Mouse (Mus musculus): ENCODE results near the gene Laptm5.

DNA sequence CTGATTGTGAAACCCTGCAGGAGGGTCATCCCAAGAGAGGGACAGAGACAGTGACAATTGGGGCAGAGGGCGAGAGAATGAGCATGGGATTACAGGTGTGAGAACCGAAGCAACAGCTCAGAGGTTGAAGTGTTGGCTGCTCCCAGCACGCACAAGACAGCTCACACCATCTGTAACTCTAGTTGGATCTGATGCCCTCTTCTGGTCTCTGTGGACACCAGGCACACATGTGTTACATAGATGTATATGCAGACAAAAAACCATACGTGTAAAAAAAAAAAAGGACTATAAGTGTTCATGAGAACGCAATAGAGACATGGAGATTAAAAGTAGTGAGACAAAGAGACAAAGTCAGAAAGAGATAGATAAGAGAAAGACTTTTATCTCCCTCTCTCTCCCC is 44.1 kb upstream of the Laptm5 start:
- TF ChIP-seq CTCF (IDR thresholded peaks at IDR 0.05; ENCODE audit: low read depth): no peak
- TF ChIP-seq EP300 (IDR thresholded peaks at IDR 0.05; ENCODE audit: low read depth): no peak

All from heart, postnatal 0 days (tissue).